Mouse (Mus musculus) cortical plate, adult 2 months (tissue): ENCODE measurements at regions not wholly inside any gene's neighbourhood (a gene's known extent, or its start where the extent isn't known, plus 50 kb on each side); places are given as distances from the start of the nearest gene placed in this dataset.

Source experiments
- H3K27ac ChIP-seq: fragments of 200-500 bp; 2 replicates; pipeline ENCODE4 v1.5.1; 2012; ENCODE audit warnings: low read length, control low read depth, inconsistent platforms; ENCODE audit not compliant: insufficient read depth
- H3K4me1 ChIP-seq: fragments of 200-500 bp; 2 replicates; pipeline ENCODE4 v1.6.1; 2011; ENCODE audit warnings: low read length; ENCODE audit not compliant: control insufficient read depth, insufficient read depth
- H3K4me3 ChIP-seq: fragments of 200-500 bp; 2 replicates; pipeline ENCODE4 v1.5.1; 2011; ENCODE audit warnings: mild to moderate bottlenecking, low read length, control low read depth; ENCODE audit not compliant: insufficient read depth
- CTCF ChIP-seq: fragments of 200-500 bp; IDR thresholded peaks from 2 replicates; pipeline ENCODE4 v1.5.1; 2011; ENCODE audit warnings: mild to moderate bottlenecking, control low read depth, low read length; ENCODE audit not compliant: insufficient read depth; ENCODE audit errors: extremely low read depth
- POLR2A ChIP-seq: fragments of 200-500 bp; IDR thresholded peaks from 2 replicates; pipeline ENCODE4 v1.6.1; 2011; ENCODE audit warnings: mild to moderate bottlenecking, low read length, control low read depth; ENCODE audit not compliant: insufficient read depth; ENCODE audit errors: extremely low read depth

- no peak overlapping the region for H3K4me3 ChIP-seq
- no peak overlapping the region for H3K27ac ChIP-seq
- TF ChIP-seq CTCF (no peak), POLR2A (no peak)
Observed at GRCm38 (mm10) chr8:89229144-89229543, 185.2 kb upstream of the Sall1 start.

GRCm38 (mm10) chr8:89220870-89221269 is 176.9 kb upstream of the Sall1 start:
- Histone ChIP-seq H3K4me1 (no peaks in the 10 kb centered on the region), H3K4me3 (no peak overlapping the region), H3K27ac (no peak overlapping the region)
- TF ChIP-seq CTCF (no peak), POLR2A (no peak)

More at GRCm38 (mm10) chr8:89229144-89229543, 185.2 kb upstream of the Sall1 start:
- H3K4me1 ChIP-seq, result no peaks in the 10 kb centered on the region

- Histone ChIP-seq H3K27ac (no peak overlapping the region), H3K4me1 (no peaks in the 10 kb centered on the region), H3K4me3 (no peak overlapping the region)
- TF ChIP-seq POLR2A (no peak), CTCF (no peak)
Observed at GRCm38 (mm10) chr8:89220381-89220780, 176.4 kb upstream of the Sall1 start.

GRCm38 (mm10) chr8:89219156-89219555 is 175.2 kb upstream of the Sall1 start:
- no peak overlapping the region for H3K4me3 ChIP-seq
- no peaks in the 10 kb centered on the region for H3K4me1 ChIP-seq
- no peak overlapping the region for H3K27ac ChIP-seq
- TF ChIP-seq CTCF (no peak), POLR2A (no peak)

GRCm38 (mm10) chr8:89217689-89218088 is 173.7 kb upstream of the Sall1 start:
- Histone ChIP-seq H3K4me3 (no peak overlapping the region), H3K27ac (no peak overlapping the region), H3K4me1 (no peaks in the 10 kb centered on the region)
- TF ChIP-seq CTCF (no peak), POLR2A (no peak)

- H3K4me1 ChIP-seq, result no peaks in the 10 kb centered on the region
- TF ChIP-seq CTCF (no peak), POLR2A (no peak)
- H3K27ac ChIP-seq, result no peak overlapping the region
- no peak overlapping the region for H3K4me3 ChIP-seq
Observed at GRCm38 (mm10) chr8:89211931-89212330, 168.0 kb upstream of the Sall1 start.

- TF ChIP-seq POLR2A (no peak), CTCF (no peak)
- Histone ChIP-seq H3K4me3 (no peak overlapping the region), H3K4me1 (no peaks in the 10 kb centered on the region), H3K27ac (no peak overlapping the region)
Observed at GRCm38 (mm10) chr8:89210684-89211083, 166.7 kb upstream of the Sall1 start.

- Histone ChIP-seq H3K4me3 (no peak overlapping the region), H3K27ac (no peak overlapping the region), H3K4me1 (no peaks in the 10 kb centered on the region)
- no peak for TF ChIP-seq POLR2A
Observed at GRCm38 (mm10) chr8:89207891-89208290, 163.9 kb upstream of the Sall1 start.

GRCm38 (mm10) chr8:89202484-89203096 is 158.6 kb upstream of the Sall1 start:
- no peak overlapping the region for H3K27ac ChIP-seq
- no peaks in the 10 kb centered on the region for H3K4me1 ChIP-seq
- H3K4me3 ChIP-seq, result no peak overlapping the region
- TF ChIP-seq POLR2A (no peak), CTCF (no peak)

- no peak overlapping the region for H3K27ac ChIP-seq
- H3K4me3 ChIP-seq, result no peak overlapping the region
- H3K4me1 ChIP-seq, result no peaks in the 10 kb centered on the region
- TF ChIP-seq CTCF, result no peak
- TF ChIP-seq POLR2A, result no peak
Observed at GRCm38 (mm10) chr8:89200301-89200700, 156.3 kb upstream of the Sall1 start.
